Mouse (Mus musculus) myocyte (in vitro differentiated cells): ENCODE measurements at regions not wholly inside any gene's neighbourhood (a gene's known extent, or its start where the extent isn't known, plus 50 kb on each side); places are given as distances from the start of the nearest gene placed in this dataset.

Experiments used
- CEBPB ChIP-seq: IDR thresholded peaks from 2 replicates; pipeline ENCODE4 v1.6.1; 2011; ENCODE audit warnings: mild to moderate bottlenecking, moderate library complexity; ENCODE audit not compliant: poor library complexity, insufficient read depth, severe bottlenecking
- MAX ChIP-seq: IDR thresholded peaks from one replicate; pipeline ENCODE4 v1.6.1; 2011; ENCODE audit warnings: low read depth, mild to moderate bottlenecking, control low read depth
- MYOD1 ChIP-seq, 3 experiments: IDR thresholded peaks; one replicate each; pipeline ENCODE4 v1.6.1; 2011; ENCODE audit warnings: control low read depth in 2 of 3, low read depth in 2 of 3, mild to moderate bottlenecking in 2 of 3, moderate library complexity in 1 of 3; ENCODE audit not compliant: insufficient read length in 2 of 3, control insufficient read depth in 1 of 3
- MYOG ChIP-seq, 3 experiments: IDR thresholded peaks; one replicate each; pipeline ENCODE4 v1.6.1; 2011; ENCODE audit warnings: control low read depth in 2 of 3, low read depth in 2 of 3, mild to moderate bottlenecking in 2 of 3; ENCODE audit not compliant: insufficient read length in 2 of 3, control insufficient read depth in 1 of 3, insufficient read depth in 1 of 3
- POLR2A ChIP-seq: IDR thresholded peaks from one replicate; pipeline ENCODE4 v1.6.1; 2011; ENCODE audit warnings: low read depth, mild to moderate bottlenecking, control low read depth, moderate library complexity; ENCODE audit not compliant: insufficient read length
- POLR2AphosphoS2 ChIP-seq: IDR thresholded peaks from one replicate; pipeline ENCODE4 v1.6.1; 2011; ENCODE audit warnings: low read depth, control low read depth; ENCODE audit not compliant: insufficient read length
- USF1 ChIP-seq: IDR thresholded peaks from one replicate; pipeline ENCODE4 v1.6.1; 2011; ENCODE audit warnings: low read depth, mild to moderate bottlenecking, control low read depth, moderate library complexity

- TF ChIP-seq USF1 (no peak), MYOG (IDR thresholded peaks at IDR 0.05; ENCODE audit: control insufficient read depth in 1 of 3, insufficient read depth in 1 of 3, insufficient read length in 2 of 3, low read depth in 2 of 3) (no peak), POLR2AphosphoS2 (no peak), POLR2A (no peak), MYOD1 (IDR thresholded peaks at IDR 0.05; ENCODE audit: control insufficient read depth in 1 of 3, insufficient read length in 2 of 3, low read depth in 2 of 3) (no peak), MAX (no peak), CEBPB (no peak)
Measured at GRCm38 (mm10) chr3:149086704-149087103, 96.3 kb upstream of the Adgrl2 start.
